Mouse (Mus musculus) frontal cortex, adult 2 months (tissue): Measurements from ENCODE around the gene Mcts1. TPM values are rescaled to one million over a fixed set of nuclear protein-coding genes. Genes with fewer than 3 reads are reported as not detected.

Experiments
- DNase-seq, 2 experiments: peaks; one replicate each; pipeline ENCODE4 v3.0.0; 2022; ENCODE audit warnings: low spot score in 1 of 2; ENCODE audit errors: extremely low spot score in 1 of 2
- polyA plus RNA-seq: library from polyadenylated mRNA; depleted of rRNA; stranded (reverse); fragments of >200 nt; gene quantifications from 2 replicates; pipeline ENCODE4 v1.2.3, GENCODE M21; 2012; rRNA removed

The Mcts1 gene
- 81.2 and 84.2 TPM in 2 replicates for polyA plus RNA-seq

DNA sequence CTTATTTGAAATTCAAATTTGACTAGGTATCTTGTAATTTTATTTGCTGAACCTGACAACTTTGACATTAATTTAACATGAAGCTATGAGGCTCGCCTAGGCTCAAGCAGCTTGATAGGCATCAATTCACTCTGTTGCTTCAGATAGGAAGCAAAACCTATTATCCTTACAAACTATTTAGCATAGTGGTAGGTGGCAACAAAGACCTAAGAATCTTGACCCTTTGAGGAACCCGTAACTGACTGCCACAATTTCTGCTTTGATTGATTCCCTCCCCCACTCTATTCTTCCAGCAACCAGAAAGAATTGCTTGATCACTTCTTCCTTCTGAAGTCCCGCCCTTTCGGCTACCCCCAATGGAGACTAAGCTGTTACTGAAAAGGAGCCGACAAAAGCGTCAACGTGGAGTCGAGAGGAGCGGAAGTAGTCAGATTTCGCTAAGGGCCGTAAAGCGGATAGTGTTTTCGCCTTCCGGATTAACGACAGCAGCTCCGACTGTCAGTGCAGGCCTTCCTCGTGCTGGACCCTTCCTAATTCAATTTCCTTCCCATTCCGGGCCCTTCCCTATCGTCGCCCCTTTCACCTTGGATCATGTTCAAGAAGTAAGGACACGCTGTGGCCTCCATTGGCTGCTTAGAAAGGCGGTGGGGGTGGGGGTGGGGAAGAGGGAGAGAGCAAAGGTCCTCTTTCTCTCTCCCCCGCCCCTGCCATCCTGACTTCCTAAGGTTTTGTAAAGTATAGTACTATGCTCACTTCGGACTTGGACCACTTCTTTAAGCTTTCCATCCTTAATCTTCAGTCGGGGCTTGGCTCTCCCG, at the start of gene Mcts1:
Gene Mcts1 (plus strand): TSS at position 402 of the 818 bp plus-strand sequence.
- DNase-seq: peak; percentile 73 to 84

DNA sequence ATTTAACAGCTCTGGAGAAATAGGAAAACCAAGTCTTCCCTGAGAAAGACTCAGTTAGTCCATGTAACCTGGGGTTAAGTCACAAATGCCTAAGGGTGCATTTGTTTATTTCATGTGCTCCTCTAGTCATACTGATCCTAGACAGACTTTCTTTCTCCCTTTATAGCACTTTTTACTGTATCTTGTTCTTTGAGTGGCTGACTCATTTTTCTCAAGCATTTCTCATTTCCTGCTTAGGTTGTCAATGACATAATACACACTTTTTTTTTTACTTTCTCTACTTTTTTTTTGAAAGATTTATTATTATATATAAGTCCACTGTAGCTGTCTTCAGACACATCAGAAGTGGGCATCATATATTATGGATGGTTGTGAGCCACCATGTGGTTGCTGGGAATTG, 47.1 kb upstream of the Mcts1 start:
- no peak for DNase-seq

DNA sequence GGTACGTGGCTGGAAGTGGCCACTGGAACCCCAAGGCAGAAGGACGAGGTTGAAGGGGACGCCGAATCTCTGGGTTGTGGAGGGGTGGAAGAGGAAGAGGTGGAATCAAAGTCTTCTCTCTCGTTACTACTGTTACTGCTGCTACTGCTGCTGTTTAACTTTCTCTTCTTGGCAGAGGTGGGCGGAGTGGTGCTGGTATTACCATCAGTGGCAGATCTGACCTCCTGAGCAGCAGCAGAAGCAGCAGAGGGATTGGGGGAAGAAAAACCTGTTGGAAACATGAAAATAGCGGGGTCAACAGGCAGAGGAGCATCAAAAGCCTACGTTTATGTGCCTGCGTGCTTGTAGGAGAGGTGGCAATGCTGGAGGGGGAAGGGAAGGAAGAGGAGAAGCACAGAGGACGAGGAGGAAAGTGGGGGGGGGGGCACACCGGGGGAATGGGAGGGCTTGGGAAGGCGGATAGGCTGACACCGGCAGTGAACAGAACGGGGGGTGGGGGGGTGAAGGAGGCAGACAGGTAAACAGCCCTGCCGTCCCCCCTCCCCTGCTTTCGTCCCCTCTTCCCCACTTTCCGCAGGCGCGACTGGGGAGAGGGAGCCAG, 36.3 kb upstream of the Mcts1 start:
- peak; percentile 6 to 53 for DNase-seq

DNA sequence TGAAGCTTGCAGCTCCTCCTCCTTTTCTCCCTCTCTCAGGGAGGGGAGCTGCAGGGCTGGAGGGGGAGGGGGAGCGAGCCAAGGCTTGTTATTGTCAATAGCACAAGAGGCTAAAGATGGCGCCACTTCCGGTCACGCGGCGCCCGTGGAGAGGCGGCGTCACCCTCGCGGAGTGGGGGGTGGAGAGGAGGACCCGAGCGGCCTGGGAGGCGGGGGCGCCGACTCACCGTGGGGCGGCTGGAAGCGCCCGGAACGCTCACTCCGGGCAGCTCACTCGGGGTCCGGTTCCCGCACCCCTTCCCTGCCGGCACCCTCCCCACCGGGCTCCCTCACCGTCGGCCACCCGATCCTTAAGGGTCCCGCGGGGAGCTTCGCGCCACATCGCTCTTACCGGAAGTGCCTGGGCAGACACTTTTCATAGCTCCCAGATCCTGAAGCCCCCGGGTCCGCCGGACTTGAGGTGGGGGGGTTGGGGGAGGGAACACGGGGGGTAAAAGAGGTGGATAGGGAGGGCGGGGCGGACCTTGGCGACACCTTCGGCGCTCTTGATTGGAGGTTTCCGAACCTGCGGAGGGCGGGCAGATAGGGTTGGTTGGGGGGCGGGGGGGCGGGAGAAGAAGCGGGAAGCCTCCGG, 35.7 kb upstream of the Mcts1 start:
- peak; percentile 81 to 88 for DNase-seq

DNA sequence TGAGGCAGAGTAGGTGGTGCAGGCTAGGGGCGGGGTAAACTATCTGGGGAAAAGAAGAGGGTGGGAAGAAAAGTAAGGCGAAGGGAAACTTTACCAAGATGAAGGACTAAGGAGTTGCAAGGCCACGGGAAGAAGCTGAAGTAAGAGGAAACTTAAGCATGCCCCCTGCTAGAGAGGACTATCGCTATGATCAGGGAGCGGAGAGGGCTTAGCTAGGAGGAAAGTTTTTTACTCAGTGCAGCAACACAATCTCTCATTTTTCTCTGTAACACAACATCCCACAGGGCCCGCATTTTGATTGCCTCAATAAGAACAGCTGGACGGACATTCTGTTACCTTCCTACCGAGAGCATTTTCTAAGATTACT, 35.2 kb upstream of the Mcts1 start:
- no peak for DNase-seq

DNA sequence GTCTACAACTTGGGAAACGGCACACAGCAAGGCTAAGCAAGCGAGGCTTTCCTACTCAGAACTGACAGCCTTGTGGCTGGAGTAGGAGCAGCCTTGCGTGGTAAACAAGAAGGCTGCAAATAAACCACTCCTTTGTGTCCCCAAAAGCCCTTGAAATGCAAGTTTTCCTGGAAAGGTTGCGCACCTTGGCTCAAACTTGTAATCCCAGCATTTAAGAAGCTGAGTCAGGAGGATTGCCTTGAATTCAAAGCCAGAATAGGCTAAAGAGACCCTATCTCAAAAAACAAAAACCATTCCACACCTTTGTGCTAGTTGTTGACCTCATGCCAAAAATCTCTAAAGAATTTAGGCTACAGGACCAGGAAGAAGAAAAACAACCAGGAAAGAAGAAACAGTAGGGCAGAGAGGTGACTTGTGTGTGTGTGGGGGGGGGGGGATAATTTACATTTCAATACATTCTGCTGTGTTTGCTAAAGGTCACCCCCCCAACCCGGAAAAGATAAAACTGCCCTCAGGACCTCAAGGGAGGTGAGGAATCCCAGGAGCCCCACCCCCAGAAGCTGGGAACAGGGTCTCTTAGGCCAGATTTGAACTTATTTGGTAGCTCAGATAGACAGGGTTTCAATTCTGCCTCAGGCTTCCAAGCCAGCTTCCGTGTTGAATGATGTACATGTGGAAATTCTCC, 33.7 kb upstream of the Mcts1 start:
- DNase-seq: no peak

DNA sequence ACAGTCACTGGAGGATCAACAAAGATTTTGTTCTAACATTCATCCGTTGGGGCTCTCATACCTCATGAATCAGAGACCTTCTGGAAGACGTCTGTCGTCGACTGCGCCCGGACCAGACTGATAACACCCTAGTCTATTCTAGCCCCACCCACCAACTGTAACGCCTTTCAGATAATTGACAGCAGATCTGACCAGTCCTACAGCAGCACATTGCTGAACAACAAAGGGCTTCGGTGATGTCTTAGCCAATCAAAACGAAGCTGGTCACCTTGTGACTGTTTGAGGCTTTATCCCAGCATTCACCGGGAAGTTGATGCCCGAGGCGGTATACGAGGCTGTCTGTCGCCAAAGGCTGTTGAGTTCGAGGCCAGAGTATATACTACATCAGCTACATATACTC, 24.3 kb upstream of the Mcts1 start, which contains the start of gene Cul4b:
Gene Cul4b (minus strand): TSS at position 119 of the 400 bp plus-strand sequence.
- DNase-seq: no peak

DNA sequence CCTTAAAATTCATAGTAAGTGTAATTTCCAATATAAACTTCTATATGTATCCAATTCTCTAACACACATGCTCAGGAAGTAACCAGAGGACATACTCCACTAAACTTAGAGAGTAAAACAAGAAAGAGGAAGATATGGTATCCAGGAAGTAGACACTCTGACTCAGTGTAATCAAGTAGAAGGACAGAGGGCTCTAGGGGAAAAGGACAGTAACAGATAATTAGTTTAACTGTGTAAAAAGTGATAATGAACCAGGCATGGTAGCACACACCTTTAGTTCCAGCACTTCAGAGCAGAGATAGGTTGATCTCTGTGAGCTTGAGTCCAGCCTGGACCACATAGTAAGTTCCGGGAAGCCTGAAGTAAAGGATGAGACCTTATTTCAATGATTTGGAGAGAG, 19.2 kb upstream of the Mcts1 start:
- DNase-seq: no peak

DNA sequence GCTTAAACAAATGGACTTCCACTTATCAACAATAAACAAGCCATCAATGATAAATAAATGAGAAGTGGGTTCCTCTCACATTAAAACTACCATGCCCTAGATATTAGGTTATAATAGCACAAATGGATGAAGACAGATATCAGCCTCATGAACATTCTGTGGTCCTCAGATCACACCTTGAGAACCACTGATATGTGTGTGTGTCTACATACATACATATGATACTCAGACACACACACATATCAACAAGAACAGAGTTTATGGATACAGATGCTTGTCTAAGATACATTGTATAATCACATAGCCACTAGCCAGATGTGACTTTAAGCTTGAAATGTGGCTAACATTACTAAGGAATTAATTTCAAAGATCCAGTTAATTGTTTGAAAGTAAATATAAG, 17.1 kb upstream of the Mcts1 start:
- no peak for DNase-seq

DNA sequence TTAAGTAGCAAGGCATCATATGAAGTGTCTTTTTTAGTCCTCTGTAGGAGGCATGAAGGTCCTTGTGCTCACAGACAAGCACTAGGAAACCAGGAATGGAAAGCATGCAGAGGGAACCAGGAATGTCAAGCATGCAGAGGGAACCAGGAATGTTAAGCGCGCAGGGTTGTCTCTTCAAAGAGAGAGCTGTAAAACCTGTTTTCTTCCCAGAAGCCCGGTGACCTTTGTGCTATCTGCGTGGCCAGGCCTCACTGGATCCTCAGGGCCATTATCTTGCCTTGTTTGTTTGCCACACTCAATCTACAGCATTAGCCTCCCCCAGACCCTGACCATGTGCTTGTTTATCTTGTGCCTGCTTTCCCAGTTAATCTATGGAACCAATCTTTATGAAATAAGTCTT, 10.6 kb upstream of the Mcts1 start:
- DNase-seq: no peak

DNA sequence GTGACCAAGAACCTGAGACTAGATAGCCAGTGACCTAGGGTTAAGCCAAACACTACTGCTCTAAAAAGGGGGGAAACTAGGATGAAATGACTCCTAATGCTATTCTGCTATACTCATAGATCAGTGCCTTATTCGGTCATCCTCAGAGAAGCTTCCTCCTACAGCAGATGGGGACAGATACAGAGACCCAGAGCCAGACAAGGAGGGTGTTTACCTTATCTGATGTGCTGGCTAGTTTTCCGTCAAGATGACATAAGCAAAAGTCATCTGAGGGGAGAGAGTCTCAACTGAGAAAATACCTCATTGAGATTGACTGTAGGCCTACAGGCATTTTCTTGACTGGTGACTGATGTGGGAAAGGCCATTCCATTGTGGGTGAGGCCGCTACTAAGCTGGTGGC, 8.6 kb upstream of the Mcts1 start:
- no peak for DNase-seq

DNA sequence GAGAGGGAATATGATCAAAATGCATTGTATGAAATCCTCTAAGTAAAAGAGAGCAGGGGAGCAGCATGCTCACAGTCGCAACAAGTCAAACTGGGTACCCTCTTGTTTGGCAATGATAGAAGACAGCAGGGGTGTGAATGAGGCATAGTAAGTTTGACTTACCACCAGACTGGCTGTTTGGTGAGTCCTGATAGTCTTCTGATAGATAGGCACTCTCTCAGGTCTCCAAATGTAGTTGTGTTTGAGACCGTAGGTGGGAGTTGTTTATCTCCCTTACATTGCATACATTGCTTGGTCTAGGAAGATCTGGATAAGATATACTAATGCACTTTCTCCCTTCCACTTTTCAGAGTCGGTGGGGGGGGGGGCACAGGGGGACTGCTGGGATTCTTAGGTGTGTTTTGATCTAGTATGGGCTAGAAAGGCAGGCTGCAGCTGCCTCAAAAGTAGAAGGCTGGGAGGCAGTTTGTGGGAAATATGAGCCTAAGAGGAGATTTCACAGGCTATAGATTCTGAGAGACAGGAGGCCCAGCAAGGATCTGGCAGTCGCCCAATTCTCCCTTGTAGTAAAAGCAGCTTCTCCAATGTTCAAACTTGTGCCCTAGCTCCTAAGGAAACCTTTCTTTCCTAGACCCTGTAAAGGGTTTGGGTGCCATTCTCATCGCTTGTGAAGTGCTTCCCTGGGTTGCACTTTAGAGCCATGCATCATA, 7.0 kb upstream of the Mcts1 start:
- DNase-seq: no peak

DNA sequence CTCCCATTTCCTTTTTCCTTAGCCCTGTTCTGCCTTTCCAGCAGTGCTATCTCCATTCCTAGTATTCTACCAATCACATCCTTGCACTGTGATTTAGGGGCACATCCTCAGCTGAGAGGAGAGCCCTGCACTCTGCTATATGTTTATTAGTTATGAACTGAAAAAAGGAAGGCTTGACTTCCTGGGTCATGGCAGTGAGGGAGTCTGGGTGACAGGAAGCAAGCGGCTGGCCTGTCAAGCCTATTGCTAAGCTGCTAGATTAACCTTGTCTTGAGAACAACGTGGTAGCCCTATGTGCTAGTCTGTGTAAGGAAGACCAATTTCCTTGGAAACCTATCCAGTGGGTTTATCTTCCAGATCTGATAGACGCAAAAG, 604 bp downstream of the Mcts1 start:
- peak in 1 of 2 experiments; percentile 31 for DNase-seq

DNA sequence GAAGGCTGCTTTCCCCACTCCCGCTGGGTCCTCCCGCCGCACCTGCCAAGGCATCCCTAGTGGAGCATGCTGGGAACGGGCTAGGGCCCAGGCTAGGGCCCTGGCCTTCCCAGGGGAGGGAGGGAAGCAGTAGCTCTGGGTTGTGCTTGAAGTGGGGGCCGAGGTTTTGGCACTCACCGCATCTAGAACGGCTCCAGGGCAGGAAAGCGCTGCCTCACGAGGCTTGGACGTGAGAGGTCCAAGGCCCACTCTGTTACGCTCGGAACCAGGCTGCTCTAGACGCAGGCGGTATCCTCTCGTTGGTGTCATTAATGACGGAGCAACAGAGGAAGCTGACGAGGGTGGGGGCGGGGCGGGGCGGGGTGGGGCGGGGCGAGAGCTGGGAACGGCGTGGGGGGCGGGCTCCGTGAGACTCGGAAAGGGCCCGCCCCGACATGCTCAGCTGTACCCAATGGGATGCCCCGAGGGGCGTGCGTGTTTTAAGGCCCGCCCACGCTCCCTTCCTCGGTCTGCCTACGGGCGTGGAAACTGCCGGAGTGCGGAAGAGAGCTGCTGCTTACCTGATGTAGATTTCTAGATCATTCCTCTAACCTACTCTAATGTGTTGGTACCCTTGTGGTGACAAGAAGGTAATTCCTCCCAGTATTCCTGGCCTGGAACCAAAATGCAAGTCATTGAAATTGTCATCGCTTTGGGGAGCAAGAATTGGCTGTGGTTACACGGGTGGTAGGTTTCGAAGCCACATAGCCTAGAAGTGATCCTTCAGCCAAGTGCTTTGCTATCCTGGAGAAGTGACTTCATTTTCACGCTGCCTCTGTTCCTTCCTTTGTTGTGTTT, 34.6 kb downstream of the Mcts1 start, which contains the start of gene C1galt1c1:
Gene C1galt1c1 (minus strand): TSS at position 287 of the 837 bp plus-strand sequence.
- DNase-seq: peak; percentile 89 to 93

DNA sequence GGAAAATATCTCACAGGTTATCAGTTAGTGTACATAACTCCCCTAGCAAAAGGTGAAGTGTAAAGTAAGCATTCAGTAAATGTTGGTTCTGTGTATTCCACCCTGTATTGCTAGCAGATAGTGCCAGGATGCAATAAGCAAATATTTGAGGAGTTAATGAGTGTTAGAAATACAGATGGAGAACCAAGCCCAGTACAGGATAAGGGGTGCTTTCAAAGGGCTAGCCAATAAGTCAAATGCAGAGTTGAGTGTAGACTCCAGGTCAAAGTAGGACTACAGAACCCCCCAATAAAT, 35.2 kb downstream of the Mcts1 start:
- DNase-seq: no peak

DNA sequence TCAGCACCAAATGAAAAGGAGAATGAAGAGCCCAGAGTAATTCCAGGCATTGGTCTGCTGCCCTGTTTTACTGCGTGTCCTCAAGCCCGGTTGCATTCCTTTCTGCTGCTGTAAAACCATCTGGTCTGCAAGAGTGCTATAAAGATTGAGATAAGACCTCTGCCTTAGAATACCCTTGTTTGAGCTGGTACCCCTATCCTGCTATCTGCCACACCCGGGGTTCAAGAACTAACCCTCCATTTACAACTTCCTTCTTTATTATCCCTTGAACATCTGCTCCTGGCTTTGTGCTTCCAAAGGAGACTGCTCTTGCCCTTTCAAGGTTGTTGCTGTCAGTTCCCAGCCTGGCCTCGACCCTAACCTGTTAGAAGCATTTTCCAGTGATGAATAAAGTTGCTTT, 41.1 kb downstream of the Mcts1 start:
- DNase-seq: no peak

DNA sequence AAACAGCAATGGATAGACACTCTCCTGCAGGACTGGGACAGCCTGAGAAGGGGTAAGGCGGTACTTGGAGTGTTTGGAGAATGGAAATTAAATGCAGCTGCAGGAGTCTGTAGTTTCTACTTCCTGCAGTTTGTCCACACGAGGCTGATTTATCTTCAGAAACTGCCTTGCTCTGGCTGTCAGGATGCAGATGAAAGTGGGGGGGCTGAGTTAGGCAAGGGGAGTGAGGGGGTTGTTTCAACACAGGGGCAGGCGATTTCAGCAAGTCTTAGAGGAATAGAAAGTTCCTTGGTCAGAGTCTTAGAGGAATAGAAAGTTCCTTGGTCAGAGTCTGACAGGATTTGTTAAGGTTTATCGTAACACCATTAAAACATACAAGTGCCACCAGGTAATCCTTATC, 41.8 kb downstream of the Mcts1 start:
- DNase-seq: no peak

DNA sequence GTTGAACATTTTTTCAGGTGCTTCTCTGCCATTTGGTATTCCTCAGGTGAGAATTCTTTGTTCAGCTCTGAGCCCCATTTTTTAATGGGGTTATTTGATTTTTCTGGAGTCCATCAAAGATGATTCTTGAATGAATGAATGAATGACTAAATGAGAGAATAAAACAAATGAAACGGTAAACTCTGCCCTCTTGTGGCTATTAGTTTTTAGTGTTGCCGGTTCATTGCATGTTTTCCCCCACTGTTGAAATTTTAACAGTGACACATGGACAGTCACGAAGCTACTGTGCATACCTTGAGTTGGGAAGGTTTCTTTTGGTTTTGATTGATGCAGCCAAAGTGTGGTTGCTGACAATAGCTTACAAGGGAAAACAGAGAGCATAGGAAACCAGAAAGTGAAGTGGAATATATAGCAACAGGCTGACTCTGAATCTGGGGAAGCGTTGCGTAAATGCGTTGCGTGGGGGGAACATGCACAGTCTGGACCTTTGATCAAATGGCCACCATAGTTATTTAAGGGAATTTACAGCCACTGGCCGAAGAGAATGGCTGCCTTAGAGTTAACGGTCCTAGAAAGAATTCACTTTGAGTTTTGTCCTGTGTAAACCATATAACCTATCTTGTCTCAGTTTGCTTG, 50.1 kb downstream of the Mcts1 start:
- DNase-seq: no peak

DNA sequence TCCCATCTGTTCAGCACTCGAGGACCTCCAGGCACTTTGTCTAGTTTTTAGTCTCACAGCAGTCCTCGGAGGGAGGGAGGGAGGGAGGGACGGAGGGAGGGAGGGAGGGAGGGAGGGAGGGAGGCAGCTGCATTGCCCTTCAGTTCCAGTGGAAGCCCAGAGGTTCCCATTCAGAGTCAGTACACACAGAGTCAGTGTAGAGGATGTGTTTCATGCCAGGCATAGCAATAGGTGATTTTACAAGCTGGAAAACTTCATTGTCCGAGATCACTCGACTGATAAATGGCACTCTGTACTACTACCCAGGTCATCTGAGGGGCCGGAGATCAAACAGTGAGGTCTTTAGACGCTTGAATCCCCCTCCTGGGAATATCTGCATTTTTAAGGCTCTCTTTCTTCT, 50.8 kb downstream of the Mcts1 start:
- DNase-seq: no peak
